ENCODE assay signal across 15 mouse cellular contexts in the genomic region with DNA sequence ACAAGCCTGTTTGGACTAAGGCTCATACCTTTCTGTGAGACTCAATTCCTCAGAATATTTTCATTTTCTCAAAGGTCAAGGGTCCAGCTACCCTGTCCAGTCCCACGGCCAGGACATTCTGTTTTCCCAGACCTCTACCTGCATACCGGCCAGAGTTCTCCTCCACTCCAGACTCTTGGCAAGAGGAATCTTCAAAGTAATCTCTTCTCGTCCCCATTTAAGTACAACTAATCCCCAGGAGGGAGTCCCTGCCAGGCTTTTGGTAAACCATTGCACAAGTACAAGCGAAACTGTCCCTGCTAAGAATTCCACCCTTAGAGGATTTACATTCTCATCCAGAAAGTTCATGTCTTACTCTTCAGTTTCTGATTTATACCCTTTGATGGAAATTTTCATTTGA.
DNase-seq lines count a peak whose midpoint lies in the region; ATAC-seq and TF ChIP-seq lines count a peak whose summit lies in the region.
"Had no signal": no experiment of that assay in that cellular context is flagged by ENCODE, and none has a peak within 500 bp of the region (broad histone marks: within the 10 kb centered on the region; RNA-seq: fewer than 3 reads in every experiment).

No protein-coding gene starts in this region.

- H3K4me2 ChIP-seq in hindbrain, embryonic 15.5 days: no peak overlapping the region
- H3K4me2 ChIP-seq in hindbrain, embryonic 16.5 days (ENCODE audit: low read length): no peak overlapping the region
- no peak overlapping the region for H3K4me2 ChIP-seq in neural tube, embryonic 13.5 days
- no peak overlapping the region for H3K4me2 ChIP-seq in kidney, postnatal 0 days (ENCODE audit: low read length)
- H3K4me2 ChIP-seq in stomach, postnatal 0 days (replicated peaks; ENCODE audit: low read depth): 0 out of 2 replicates have a peak overlapping the region, but pooled peaks have one; percentile 9
- H3K4me2 ChIP-seq: embryonic facial prominence, embryonic 15.5 days; forebrain, embryonic 13.5 days; heart, embryonic 12.5 days had no signal

- no peak overlapping the region for H3K4me3 ChIP-seq in hindbrain, embryonic 15.5 days
- H3K4me3 ChIP-seq in hindbrain, embryonic 16.5 days (ENCODE audit: low read length): no peak overlapping the region
- no peak overlapping the region for H3K4me3 ChIP-seq in neural tube, embryonic 13.5 days
- H3K4me3 ChIP-seq in kidney, postnatal 0 days (replicated peaks; ENCODE audit: low read depth, low read length): no peak overlapping the region
- H3K4me3 ChIP-seq in stomach, postnatal 0 days (ENCODE audit: low read depth, low read length): no peak overlapping the region
- H3K4me3 ChIP-seq: embryonic facial prominence, embryonic 15.5 days; forebrain, embryonic 13.5 days; heart, embryonic 12.5 days; midbrain, embryonic 10.5 days had no signal

- peaks cover 14% of the 10 kb centered on the region for H3K4me1 ChIP-seq in hindbrain, embryonic 15.5 days (replicated peaks)
- peaks cover 4% of the 10 kb centered on the region for H3K4me1 ChIP-seq in hindbrain, embryonic 16.5 days (ENCODE audit: control insufficient read depth, insufficient read depth, low read depth, low read length)
- peaks cover 19% of the 10 kb centered on the region for H3K4me1 ChIP-seq in neural tube, embryonic 13.5 days (replicated peaks)
- H3K4me1 ChIP-seq in kidney, postnatal 0 days (replicated peaks; ENCODE audit: insufficient read depth, low read length): no peaks in the 10 kb centered on the region
- H3K4me1 ChIP-seq in stomach, postnatal 0 days (replicated peaks; ENCODE audit: control insufficient read depth, insufficient read depth): no peaks in the 10 kb centered on the region
- H3K4me1 ChIP-seq: embryonic facial prominence, embryonic 15.5 days had no signal

- TF ChIP-seq CTCF in kidney, postnatal 0 days (IDR thresholded peaks at IDR 0.05; ENCODE audit: low read depth): no peak
- TF ChIP-seq CTCF in stomach, postnatal 0 days (IDR thresholded peaks at IDR 0.05; ENCODE audit: low read depth): no peak

- peak overlapping the region; percentile 3; the same call in 1 of the 2 replicates for H3K27ac ChIP-seq in hindbrain, embryonic 15.5 days (replicated peaks)
- no peak overlapping the region; the same call in 1 of the 2 replicates for H3K27ac ChIP-seq in hindbrain, embryonic 16.5 days (ENCODE audit: low read depth, low read length)
- peak overlapping the region; percentile 42; the same call in 1 of the 2 replicates for H3K27ac ChIP-seq in neural tube, embryonic 13.5 days (replicated peaks)
- H3K27ac ChIP-seq in kidney, postnatal 0 days: no peak overlapping the region
- peak overlapping the region; percentile 54; the same call in 1 of the 2 replicates for H3K27ac ChIP-seq in stomach, postnatal 0 days (replicated peaks)
- H3K27ac ChIP-seq: embryonic facial prominence, embryonic 15.5 days; forebrain, embryonic 13.5 days; midbrain, embryonic 10.5 days had no signal

- no peak for ATAC-seq in hindbrain, embryonic 15.5 days (ENCODE audit: low FRiP score, low read depth)
- ATAC-seq in hindbrain, embryonic 16.5 days: no peak
- ATAC-seq in neural tube, embryonic 13.5 days (ENCODE audit: low read depth): no peak
- ATAC-seq in kidney, postnatal 0 days (replicated peaks; ENCODE audit: low FRiP score, low read depth): no peak
- ATAC-seq in stomach, postnatal 0 days (ENCODE audit: low FRiP score, low TSS enrichment): peak; percentile 75; the same call in 1 of the 2 replicates
- no peak for ATAC-seq in megakaryocyte progenitor cell, adult 5-6 weeks (replicated peaks; ENCODE audit: poor library complexity)
- ATAC-seq: forebrain, embryonic 13.5 days had no signal

- no peaks in the 10 kb centered on the region for H3K36me3 ChIP-seq in hindbrain, embryonic 15.5 days
- H3K36me3 ChIP-seq in hindbrain, embryonic 16.5 days (ENCODE audit: control insufficient read depth, insufficient read depth, low read length): no peaks in the 10 kb centered on the region
- no peaks in the 10 kb centered on the region for H3K36me3 ChIP-seq in neural tube, embryonic 13.5 days
- H3K36me3 ChIP-seq in kidney, postnatal 0 days (ENCODE audit: insufficient read depth, low read length): no peaks in the 10 kb centered on the region
- no peaks in the 10 kb centered on the region for H3K36me3 ChIP-seq in stomach, postnatal 0 days (ENCODE audit: control insufficient read depth, insufficient read depth, low read length)
- H3K36me3 ChIP-seq: embryonic facial prominence, embryonic 15.5 days; G1E; heart, embryonic 12.5 days; midbrain, embryonic 10.5 days had no signal

- H3K27me3 ChIP-seq in hindbrain, embryonic 15.5 days: no peaks in the 10 kb centered on the region
- no peaks in the 10 kb centered on the region for H3K27me3 ChIP-seq in hindbrain, embryonic 16.5 days (replicated peaks; ENCODE audit: control insufficient read depth, insufficient read depth, low read length)
- no peaks in the 10 kb centered on the region for H3K27me3 ChIP-seq in neural tube, embryonic 13.5 days
- no peaks in the 10 kb centered on the region for H3K27me3 ChIP-seq in kidney, postnatal 0 days (ENCODE audit: insufficient read depth, low read length)
- H3K27me3 ChIP-seq in stomach, postnatal 0 days (ENCODE audit: control insufficient read depth, insufficient read depth, low read length): no peaks in the 10 kb centered on the region
- H3K27me3 ChIP-seq: embryonic facial prominence, embryonic 15.5 days; forebrain, embryonic 13.5 days; heart, embryonic 12.5 days had no signal

- no peaks in the 10 kb centered on the region for H3K9me3 ChIP-seq in hindbrain, embryonic 15.5 days
- no peaks in the 10 kb centered on the region for H3K9me3 ChIP-seq in hindbrain, embryonic 16.5 days (ENCODE audit: control insufficient read depth, low read length)
- H3K9me3 ChIP-seq in neural tube, embryonic 13.5 days: no peaks in the 10 kb centered on the region
- H3K9me3 ChIP-seq in kidney, postnatal 0 days (replicated peaks; ENCODE audit: low read length): no peaks in the 10 kb centered on the region
- H3K9me3 ChIP-seq in stomach, postnatal 0 days (ENCODE audit: control insufficient read depth, low read length): no peaks in the 10 kb centered on the region
- H3K9me3 ChIP-seq: embryonic facial prominence, embryonic 15.5 days; forebrain, embryonic 13.5 days; G1E; heart, embryonic 12.5 days; midbrain, embryonic 10.5 days had no signal

- TF ChIP-seq EP300 in stomach, postnatal 0 days (optimal IDR thresholded peaks at IDR 0.05): no peak

- WGBS in hindbrain, embryonic 15.5 days: 69% methylated on average over 4 of the region's 4 CpGs
- 59% methylated on average over 4 of the region's 4 CpGs for WGBS in hindbrain, embryonic 16.5 days
- 77% methylated on average over 4 of the region's 4 CpGs for WGBS in neural tube, embryonic 13.5 days
- 70% methylated on average over 4 of the region's 4 CpGs for WGBS in kidney, postnatal 0 days
- WGBS in stomach, postnatal 0 days: 53% methylated on average over 4 of the region's 4 CpGs

- H3K9ac ChIP-seq in hindbrain, embryonic 15.5 days: no peak overlapping the region
- no peak overlapping the region for H3K9ac ChIP-seq in hindbrain, embryonic 16.5 days (ENCODE audit: low read depth, low read length)
- H3K9ac ChIP-seq in neural tube, embryonic 13.5 days: no peak overlapping the region
- no peak overlapping the region for H3K9ac ChIP-seq in kidney, postnatal 0 days (ENCODE audit: low read depth, low read length)
- H3K9ac ChIP-seq in stomach, postnatal 0 days (ENCODE audit: low read length): no peak overlapping the region
- H3K9ac ChIP-seq: embryonic facial prominence, embryonic 15.5 days; forebrain, embryonic 13.5 days; heart, embryonic 12.5 days had no signal

- no peak for DNase-seq in neural tube, embryonic 10.5 days (ENCODE audit: extremely low spot score, low spot score)
- DNase-seq in kidney, postnatal 0 days (ENCODE audit: low spot score): peak; percentile 11
- DNase-seq in stomach, postnatal 0 days (ENCODE audit: low spot score): no peak
- no peak for DNase-seq in left cerebral cortex, adult 11 months (ENCODE audit: low spot score)
- DNase-seq: heart, postnatal 4 days; liver had no signal

Comparison
In these comparisons a context has a peak if more than half of its experiments do, and no peak if none do; other contexts are left out.
1. H3K27ac ChIP-seq: peak in hindbrain, embryonic 15.5 days (single experiment), neural tube, embryonic 13.5 days (single experiment) and stomach, postnatal 0 days (single experiment); none in hindbrain, embryonic 16.5 days (single experiment) and kidney, postnatal 0 days (single experiment).